Mouse (Mus musculus) bone marrow, adult 2 months (tissue): Measurements from ENCODE around the gene Syt15. TPM values are rescaled to one million over a fixed set of nuclear protein-coding genes. Genes with fewer than 3 reads are reported as not detected.
"Not testable (repeated sequence)": the region's sequence is repeated elsewhere in the genome, so short reads cannot be mapped to it uniquely, and the experiment has no call there.

Source experiments
- H3K27ac ChIP-seq: fragments of 200-500 bp; 2 replicates; pipeline ENCODE4 v1.5.1; 2012; ENCODE audit warnings: low read depth, mild to moderate bottlenecking, control low read depth, inconsistent platforms, low read length; ENCODE audit not compliant: control insufficient read depth, poor library complexity, insufficient read depth
- H3K4me1 ChIP-seq: fragments of 200-500 bp; 2 replicates; pipeline ENCODE4 v1.6.1; 2011; ENCODE audit warnings: low read length; ENCODE audit not compliant: control insufficient read depth, insufficient read depth
- H3K4me3 ChIP-seq: fragments of 200-500 bp; replicated peaks from 2 replicates; pipeline ENCODE3; 2011; ENCODE audit warnings: mild to moderate bottlenecking, low read depth, low read length, control low read depth; ENCODE audit not compliant: control insufficient read depth
- CTCF ChIP-seq: fragments of 200-500 bp; IDR thresholded peaks from 2 replicates; pipeline ENCODE4 v1.5.1; 2011; ENCODE audit warnings: low read length, control low read depth; ENCODE audit not compliant: control insufficient read depth, insufficient read depth
- POLR2A ChIP-seq: fragments of 200-500 bp; IDR thresholded peaks from 2 replicates; pipeline ENCODE4 v1.6.1; 2011; ENCODE audit warnings: low read depth, mild to moderate bottlenecking, control low read depth, low read length, borderline replicate concordance; ENCODE audit not compliant: control insufficient read depth
- WGBS: fragments of 180-500 bp; shearing (Covaris S2); methylation state at CpG from one replicate; pipeline ENCODE4 v1.1.7; 2018; 5-methylcytosine and 5-hydroxymethylcytosine counted together
- polyA plus RNA-seq: library from polyadenylated mRNA; stranded (reverse); fragments of >200 nt; gene quantifications from 2 replicates; pipeline ENCODE4 v1.2.4, GENCODE M21; 2011; ENCODE audit warnings: low replicate concordance; ENCODE audit not compliant: missing spikeins, insufficient read depth, insufficient read length

Syt15 gene
- polyA plus RNA-seq, 1 experiment: 0.55 TPM

DNA sequence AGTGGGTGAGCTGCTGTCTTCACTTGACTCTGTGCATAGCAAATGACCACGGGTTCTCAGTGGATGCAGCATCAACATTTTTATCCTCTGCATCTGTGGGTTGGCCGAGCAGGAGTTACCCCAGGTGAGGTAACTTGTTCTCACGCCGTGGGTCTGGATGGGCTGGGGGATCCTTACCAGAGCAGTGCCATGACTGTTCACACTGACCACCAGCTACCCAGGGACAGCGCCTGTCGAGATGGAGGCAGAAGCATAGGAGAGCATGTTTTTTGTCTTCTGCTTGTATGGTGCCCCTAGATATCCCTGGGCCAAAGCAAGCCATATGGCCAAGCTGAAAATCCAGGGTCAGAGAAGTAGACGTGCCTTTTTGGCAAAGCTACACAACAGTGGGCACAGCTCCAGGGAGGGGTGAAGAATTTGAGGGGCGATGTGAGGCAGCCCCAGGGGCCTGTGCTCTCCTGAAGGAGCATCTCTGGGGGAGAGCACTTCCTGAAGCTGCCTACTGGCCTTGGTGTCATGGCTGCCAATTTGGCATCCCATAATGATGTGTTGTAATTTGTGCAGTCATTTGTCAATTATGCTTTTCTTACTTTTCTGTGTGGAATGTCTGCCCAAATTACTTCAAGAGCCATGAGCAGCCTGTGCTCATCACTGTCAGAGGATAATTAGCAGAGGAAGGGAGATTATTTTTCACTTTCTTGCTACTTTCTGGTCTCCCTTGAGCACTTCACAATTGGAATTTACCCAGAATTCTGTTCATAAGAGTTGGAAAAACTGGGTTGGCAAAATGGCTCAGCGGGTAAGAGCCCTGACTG, 13.7 kb downstream of the Syt15 start:
- H3K27ac ChIP-seq: no peak overlapping the region
- no peak overlapping the region for H3K4me3 ChIP-seq
- no peaks in the 10 kb centered on the region for H3K4me1 ChIP-seq
- 85% methylated on average over 9 of the region's 9 CpGs for WGBS
- TF ChIP-seq POLR2A (no peak), CTCF (no peak)

DNA sequence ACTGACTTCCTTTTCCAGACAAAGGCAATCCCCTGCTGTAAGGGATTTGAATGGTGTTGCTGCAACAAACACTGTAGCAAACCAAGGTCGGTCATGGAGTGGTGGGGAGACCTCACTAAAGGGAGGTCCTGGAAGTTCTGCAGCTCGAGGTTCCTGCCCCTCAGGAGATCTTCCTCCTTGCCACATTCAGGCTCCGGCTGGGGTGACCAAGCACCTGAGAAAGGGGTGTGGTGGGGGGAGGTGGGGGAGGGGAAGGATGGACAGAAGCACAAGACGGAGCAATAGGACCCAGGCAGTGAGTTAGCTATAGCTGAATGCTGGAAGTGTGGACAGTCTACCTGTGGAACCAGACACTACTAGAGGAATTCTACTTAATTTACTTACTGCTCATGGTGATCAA, 14.5 kb downstream of the Syt15 start:
- Histone ChIP-seq H3K4me3 (no peak overlapping the region), H3K27ac (no peak overlapping the region), H3K4me1 (no peaks in the 10 kb centered on the region)
- TF ChIP-seq CTCF (no peak), POLR2A (no peak)
- WGBS: 71% methylated on average over 4 of the region's 4 CpGs

GRCm38 (mm10) chr14:34234630-34235380, 15.4 kb downstream of the Syt15 start:
- Histone ChIP-seq H3K27ac (no peak overlapping the region), H3K4me3 (no peak overlapping the region), H3K4me1 (no peaks in the 10 kb centered on the region)
- TF ChIP-seq CTCF (peak; percentile 53), POLR2A (no peak)
- 43% methylated on average over 16 of the region's 16 CpGs for whole genome bisulfite sequencing

GRCm38 (mm10) chr14:34240263-34240662, 20.9 kb downstream of the Syt15 start:
- TF ChIP-seq POLR2A (no peak), CTCF (no peak)
- Histone ChIP-seq H3K4me1 (no peaks in the 10 kb centered on the region), H3K4me3 (no peak overlapping the region), H3K27ac (no peak overlapping the region)
- WGBS: 67% methylated on average over 10 of the region's 10 CpGs

DNA sequence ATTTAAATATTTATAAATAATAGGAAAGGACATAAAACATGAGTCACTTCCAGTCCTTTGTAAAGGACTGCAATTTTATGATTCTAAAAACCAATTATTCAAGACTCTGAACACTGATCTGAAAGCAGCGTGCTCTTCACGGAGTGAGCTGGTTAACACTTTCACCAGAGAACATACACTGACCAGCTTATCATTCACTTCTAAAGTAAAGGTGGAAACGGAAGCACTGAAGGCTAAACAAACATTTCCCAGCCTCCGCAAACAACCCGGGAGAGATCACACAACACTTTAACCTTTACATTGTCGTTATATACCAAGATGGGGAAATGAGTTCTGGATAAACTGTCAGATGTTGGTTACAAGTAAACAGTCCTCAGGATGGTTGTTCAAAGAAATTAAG, 21.3 kb downstream of the Syt15 start:
- H3K4me3 ChIP-seq: no peak overlapping the region
- 85% methylated on average over 6 of the region's 6 CpGs for WGBS
- H3K27ac ChIP-seq: no peak overlapping the region
- H3K4me1 ChIP-seq: no peaks in the 10 kb centered on the region
- TF ChIP-seq POLR2A: no peak
- TF ChIP-seq CTCF: no peak

GRCm38 (mm10) chr14:34252470-34253145, 33.2 kb downstream of the Syt15 start:
- TF ChIP-seq CTCF (no peak), POLR2A (no peak)
- H3K27ac ChIP-seq: no peak overlapping the region

DNA sequence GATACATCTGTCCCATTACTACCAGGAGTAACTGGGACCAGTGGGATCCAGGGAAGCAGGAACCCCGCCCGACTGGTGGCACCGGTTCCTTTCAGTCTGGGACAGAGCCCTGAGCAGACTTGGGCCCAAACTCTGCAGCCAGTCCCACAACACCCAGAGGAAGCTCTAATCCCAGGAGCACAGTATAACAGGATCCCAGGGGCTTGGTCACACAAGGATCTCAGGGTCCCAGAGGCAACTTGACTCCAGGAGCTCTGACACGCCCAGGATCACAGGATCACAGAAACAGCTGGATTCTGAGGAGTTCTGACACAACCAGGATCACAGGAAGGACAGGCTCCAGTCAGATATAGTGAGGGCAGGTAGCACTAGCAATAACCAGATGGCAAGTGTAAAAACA, 33.9 kb downstream of the Syt15 start:
- Histone ChIP-seq H3K4me3 (no peak overlapping the region), H3K27ac (no peak overlapping the region), H3K4me1 (no peaks in the 10 kb centered on the region)
- TF ChIP-seq POLR2A: no peak
- TF ChIP-seq CTCF: no peak
- 86% methylated on average over 4 of the region's 4 CpGs for WGBS

More at GRCm38 (mm10) chr14:34252470-34253145, 33.2 kb downstream of the Syt15 start:
- H3K4me3 ChIP-seq: no peak overlapping the region
- WGBS: 79% methylated on average over 6 of the region's 6 CpGs
- H3K4me1 ChIP-seq: no peaks in the 10 kb centered on the region

- not testable (repeated sequence) for H3K4me1 ChIP-seq, H3K4me3 ChIP-seq, H3K27ac ChIP-seq
- 66% methylated on average over 3 of the region's 3 CpGs for WGBS
These were observed 39.1 kb downstream of the Syt15 start for GRCm38 (mm10) chr14:34258525-34258924.
